ENCODE assay signal across 7 mouse cellular contexts in genomic region chr6:58832591-58833018, GRCm38 (mm10). TPM values are rescaled to one million over a fixed set of nuclear protein-coding genes. Genes with fewer than 3 reads are reported as not detected.
DNase-seq lines count a peak whose midpoint lies in the region; ATAC-seq and TF ChIP-seq lines count a peak whose summit lies in the region.

No protein-coding gene starts in this region.

- DNase-seq in thymus, postnatal 0 days (ENCODE audit: low spot score), result peak; percentile 50
- DNase-seq in thymus, adult 18-20 months, result no peak
- peak; percentile 28 for DNase-seq in embryo, embryonic 10.5 days (ENCODE audit: low spot score)
- peak; percentile 42 for DNase-seq in hindbrain, embryonic 14.5 days (ENCODE audit: low spot score)
- peak; percentile 55 for DNase-seq in lung, postnatal 36 days
- DNase-seq in stomach, postnatal 0 days (ENCODE audit: low spot score), result no peak
- no peak for DNase-seq in ovary, postnatal 36 days (ENCODE audit: low spot score)

- H3K4me1 ChIP-seq in hindbrain, embryonic 14.5 days (replicated peaks; ENCODE audit: control insufficient read depth, insufficient read depth, low read length), result no peaks in the 10 kb centered on the region; the same call in 1 of the 2 replicates
- no peaks in the 10 kb centered on the region for H3K4me1 ChIP-seq in stomach, postnatal 0 days (replicated peaks; ENCODE audit: control insufficient read depth, insufficient read depth)

- no peaks in the 10 kb centered on the region for H3K27me3 ChIP-seq in hindbrain, embryonic 14.5 days (ENCODE audit: control insufficient read depth, insufficient read depth, low read length)
- H3K27me3 ChIP-seq in stomach, postnatal 0 days (ENCODE audit: control insufficient read depth, insufficient read depth, low read length), result no peaks in the 10 kb centered on the region

- no peak for ATAC-seq in hindbrain, embryonic 14.5 days (ENCODE audit: low FRiP score)
- no peak for ATAC-seq in stomach, postnatal 0 days (ENCODE audit: low FRiP score, low TSS enrichment)

- 38% methylated on average over 7 of the region's 7 CpGs for WGBS in hindbrain, embryonic 14.5 days
- WGBS in stomach, postnatal 0 days, result 26% methylated on average over 7 of the region's 7 CpGs

- H3K36me3 ChIP-seq in hindbrain, embryonic 14.5 days (replicated peaks; ENCODE audit: control insufficient read depth, insufficient read depth), result no peaks in the 10 kb centered on the region
- no peaks in the 10 kb centered on the region for H3K36me3 ChIP-seq in stomach, postnatal 0 days (ENCODE audit: control insufficient read depth, insufficient read depth, low read length)

- no peak overlapping the region for H3K27ac ChIP-seq in hindbrain, embryonic 14.5 days
- no peak overlapping the region for H3K27ac ChIP-seq in stomach, postnatal 0 days (replicated peaks)

- peak; percentile 44; the same call in 1 of the 2 replicates for TF ChIP-seq CTCF in stomach, postnatal 0 days (IDR thresholded peaks at IDR 0.05; ENCODE audit: low read depth)

- no peaks in the 10 kb centered on the region for H3K9me3 ChIP-seq in hindbrain, embryonic 14.5 days (ENCODE audit: control insufficient read depth, low read length)
- no peaks in the 10 kb centered on the region for H3K9me3 ChIP-seq in stomach, postnatal 0 days (ENCODE audit: control insufficient read depth, low read length)

- peak overlapping the region; percentile 83 for H3K4me2 ChIP-seq in hindbrain, embryonic 14.5 days (replicated peaks)
- H3K4me2 ChIP-seq in stomach, postnatal 0 days (replicated peaks; ENCODE audit: low read depth), result peak overlapping the region; percentile 90

- H3K9ac ChIP-seq in hindbrain, embryonic 14.5 days, result peak overlapping the region; percentile 87
- no peak overlapping the region for H3K9ac ChIP-seq in stomach, postnatal 0 days (ENCODE audit: low read length)

- H3K4me3 ChIP-seq in hindbrain, embryonic 14.5 days (replicated peaks; ENCODE audit: low read length), result peak overlapping the region; percentile 86
- peak overlapping the region; percentile 87 for H3K4me3 ChIP-seq in stomach, postnatal 0 days (ENCODE audit: low read depth, low read length)

- no peak for TF ChIP-seq EP300 in stomach, postnatal 0 days (optimal IDR thresholded peaks at IDR 0.05)

RNA-seq across cellular contexts. Expression of gene Herc3, which starts 1.3 kb away (rescaled TPM):
- polyA plus RNA-seq in thymus, postnatal 0 days (2015; fragmentation: Nextera tagmentation; extraction: Ambion mirVana), result 13.6 and 16.2 TPM in 2 replicates
- polyA plus RNA-seq in hindbrain, embryonic 14.5 days (2014; fragmentation: Nextera tagmentation; extraction: Ambion mirVana), result 33.7 and 39.0 TPM in 2 replicates
- polyA plus RNA-seq in stomach, postnatal 0 days (2015; fragmentation: Nextera tagmentation; extraction: Ambion mirVana), result 11.0 and 13.1 TPM in 2 replicates

Comparison
In these comparisons a context has a peak if more than half of its experiments do, and no peak if none do; other contexts are left out.
1. DNase-seq: peak in thymus, postnatal 0 days (single experiment), embryo, embryonic 10.5 days (single experiment), hindbrain, embryonic 14.5 days (single experiment) and lung, postnatal 36 days (single experiment); none in thymus, adult 18-20 months (0 of 2), stomach, postnatal 0 days (single experiment) and ovary, postnatal 36 days (single experiment).